Mouse (Mus musculus) CH12.LX (cell line): ENCODE results near the gene Cntn1. TPM values are rescaled to one million over a fixed set of nuclear protein-coding genes. Genes with fewer than 3 reads are reported as not detected.

ENCODE experiments used
- DNase-seq: peaks from one replicate; pipeline ENCODE4 v3.0.0-alpha.2; 2013; ENCODE audit errors: extremely low read depth
- H3K27ac ChIP-seq: 2 replicates; pipeline ENCODE4 v1.5.1; 2012; ENCODE audit warnings: low read depth, mild to moderate bottlenecking, control low read depth, moderate library complexity; ENCODE audit not compliant: insufficient read depth
- H3K27me3 ChIP-seq: replicated peaks from 2 replicates; pipeline ENCODE3; 2012; ENCODE audit warnings: inconsistent platforms
- H3K36me3 ChIP-seq, 2 experiments: replicated peaks in 1 of 2; 2 replicates each; pipeline versions ENCODE3 to v1.6.1; 2012; ENCODE audit warnings: inconsistent platforms in 1 of 2, low read length in 1 of 2, mild to moderate bottlenecking in 1 of 2, mixed read lengths in 1 of 2, moderate library complexity in 1 of 2; ENCODE audit not compliant: control insufficient read depth in 1 of 2, insufficient read depth in 1 of 2
- H3K4me1 ChIP-seq, 2 experiments: 2 replicates each; pipeline ENCODE4 v1.6.1; 2012; ENCODE audit warnings: inconsistent platforms in 1 of 2, moderate library complexity in 1 of 2; ENCODE audit not compliant: insufficient read depth in 2 of 2, control insufficient read depth in 1 of 2
- H3K4me2 ChIP-seq: 2 replicates; pipeline ENCODE4 v1.6.1; 2012; ENCODE audit warnings: low read depth, mild to moderate bottlenecking, control low read depth; ENCODE audit not compliant: poor library complexity, insufficient read depth, severe bottlenecking
- H3K4me3 ChIP-seq, 3 experiments: fragments of 150-350 bp in 1 of 3; sonication (generic) in 1 of 3; replicated peaks in 1 of 3; 2 replicates each; pipeline versions ENCODE3 to v1.5.1; 2011 to 2012; ENCODE audit warnings: low read depth in 2 of 3, low read length in 2 of 3, mild to moderate bottlenecking in 2 of 3, moderate library complexity in 2 of 3, control low read depth in 1 of 3, improper control_type of control experiment in 1 of 3, inconsistent platforms in 1 of 3, mixed read lengths in 1 of 3; ENCODE audit not compliant: poor library complexity in 1 of 3
- H3K79me2 ChIP-seq: replicated peaks from 2 replicates; pipeline ENCODE4 v1.6.1; 2012; ENCODE audit warnings: mild to moderate bottlenecking, moderate library complexity; ENCODE audit not compliant: control insufficient read depth, poor library complexity, insufficient read depth, severe bottlenecking; ENCODE audit errors: extremely low read depth
- H3K9ac ChIP-seq: 2 replicates; pipeline ENCODE4 v1.6.1; 2012; ENCODE audit warnings: low read depth, mild to moderate bottlenecking, control low read depth, moderate library complexity; ENCODE audit not compliant: insufficient read depth
- H3K9me3 ChIP-seq: replicated peaks from 2 replicates; pipeline ENCODE3; 2012; ENCODE audit warnings: low read length, inconsistent platforms, mixed read lengths
- BHLHE40 ChIP-seq: IDR thresholded peaks from 2 replicates; pipeline ENCODE4 v1.6.1; 2011; ENCODE audit warnings: mild to moderate bottlenecking, low read depth, low read length, improper control_type of control experiment
- ELF1 ChIP-seq: IDR thresholded peaks from 2 replicates; pipeline ENCODE4 v1.6.1; 2014; ENCODE audit warnings: low read depth, mild to moderate bottlenecking, inconsistent platforms, low read length, improper control_type of control experiment
- ETS1 ChIP-seq: conservative IDR thresholded peaks from 2 replicates; pipeline ENCODE4 v1.6.1; 2012; ENCODE audit warnings: low read depth, mild to moderate bottlenecking, inconsistent platforms, low read length, improper control_type of control experiment, moderate library complexity
- GABPA ChIP-seq: IDR thresholded peaks from 2 replicates; pipeline ENCODE4 v1.6.1; 2012; ENCODE audit warnings: low read depth, low read length, improper control_type of control experiment, inconsistent platforms; ENCODE audit not compliant: insufficient replicate concordance
- HCFC1 ChIP-seq: IDR thresholded peaks from 2 replicates; pipeline ENCODE4 v1.6.1; 2012; ENCODE audit warnings: low read depth, mild to moderate bottlenecking, inconsistent platforms, low read length, improper control_type of control experiment
- JUN ChIP-seq: IDR thresholded peaks from 2 replicates; pipeline ENCODE4 v1.6.1; 2011; ENCODE audit warnings: low read depth, mild to moderate bottlenecking, low read length, improper control_type of control experiment, moderate library complexity; ENCODE audit not compliant: insufficient read depth
- KAT2A ChIP-seq: IDR thresholded peaks from 2 replicates; pipeline ENCODE4 v1.6.1; 2012; ENCODE audit warnings: low read length, improper control_type of control experiment, inconsistent platforms; ENCODE audit not compliant: insufficient replicate concordance
- MAX ChIP-seq: IDR thresholded peaks from 2 replicates; pipeline ENCODE4 v1.6.1; 2011; ENCODE audit warnings: low read length, improper control_type of control experiment
- MEF2A ChIP-seq: IDR thresholded peaks from 2 replicates; pipeline ENCODE4 v1.6.1; 2014; ENCODE audit warnings: low read depth, mild to moderate bottlenecking, inconsistent platforms, low read length, improper control_type of control experiment, borderline replicate concordance
- MYC ChIP-seq: IDR thresholded peaks from 2 replicates; pipeline ENCODE4 v1.6.1; 2011; ENCODE audit warnings: low read depth, mild to moderate bottlenecking, improper control_type of control experiment, low read length
- NELFE ChIP-seq: IDR thresholded peaks from 2 replicates; pipeline ENCODE4 v1.6.1; 2011; ENCODE audit warnings: low read depth, low read length, improper control_type of control experiment
- NRF1 ChIP-seq: IDR thresholded peaks from 2 replicates; pipeline ENCODE4 v1.6.1; 2014; ENCODE audit warnings: low read depth, mild to moderate bottlenecking, inconsistent platforms, low read length, improper control_type of control experiment, moderate library complexity
- PAX5 ChIP-seq: IDR thresholded peaks from 2 replicates; pipeline ENCODE4 v1.6.1; 2012; ENCODE audit warnings: low read length, inconsistent platforms, mixed read lengths
- POLR2A ChIP-seq: IDR thresholded peaks from 2 replicates; pipeline ENCODE4 v1.6.1; 2011; ENCODE audit warnings: low read depth, mild to moderate bottlenecking, improper control_type of control experiment, low read length
- POLR2AphosphoS2 ChIP-seq: IDR thresholded peaks from 2 replicates; pipeline ENCODE4 v1.6.1; 2011; ENCODE audit warnings: low read depth, low read length, improper control_type of control experiment
- RAD21 ChIP-seq: IDR thresholded peaks from 2 replicates; pipeline ENCODE4 v1.6.1; 2011; ENCODE audit warnings: low read depth, mild to moderate bottlenecking, low read length, improper control_type of control experiment, moderate library complexity
- SIN3A ChIP-seq: IDR thresholded peaks from 2 replicates; pipeline ENCODE4 v1.6.1; 2012; ENCODE audit warnings: low read length, improper control_type of control experiment, inconsistent platforms
- TCF12 ChIP-seq: IDR thresholded peaks from 2 replicates; pipeline ENCODE4 v1.6.1; 2014; ENCODE audit warnings: low read depth, mild to moderate bottlenecking, inconsistent platforms, low read length, improper control_type of control experiment
- UBTF ChIP-seq: IDR thresholded peaks from 2 replicates; pipeline ENCODE4 v1.6.1; 2012; ENCODE audit warnings: low read depth, mild to moderate bottlenecking, inconsistent platforms, low read length, improper control_type of control experiment, moderate library complexity
- USF1 ChIP-seq: IDR thresholded peaks from 2 replicates; pipeline ENCODE4 v1.6.1; 2014; ENCODE audit warnings: low read depth, mild to moderate bottlenecking, inconsistent platforms, low read length, improper control_type of control experiment
- USF2 ChIP-seq: conservative IDR thresholded peaks from 2 replicates; pipeline ENCODE4 v1.6.1; 2011; ENCODE audit warnings: low read depth, low read length, improper control_type of control experiment
- ZC3H11A ChIP-seq: IDR thresholded peaks from 2 replicates; pipeline ENCODE4 v1.6.1; 2012; ENCODE audit warnings: low read depth, mild to moderate bottlenecking, inconsistent platforms, low read length, improper control_type of control experiment
- ZNF384 ChIP-seq: IDR thresholded peaks from 2 replicates; pipeline ENCODE4 v1.6.1; 2012; ENCODE audit warnings: low read depth, low read length, improper control_type of control experiment, inconsistent platforms
- dilution Hi-C: fragments of 300-500 bp; cut with MboI; formaldehyde crosslinking; loops from 2 replicates; pipeline ENCODE4 v1.14.3; 2020; ENCODE audit warnings: low sequenced_read_pairs; ENCODE audit not compliant: extremely low pct_unique_long_range_greater_than_20kb, extremely low pct_ligation_motif_present
- in situ Hi-C: fragments of 300-500 bp; cut with MboI; formaldehyde crosslinking; loops from 3 replicates; pipeline ENCODE4 v1.14.3; 2019; ENCODE audit warnings: low sequenced_read_pairs, low pct_ligation_motif_present, low pct_unique_long_range_greater_than_20kb, mixed read lengths
- polyA plus RNA-seq: library from polyadenylated mRNA; unstranded; fragments of >175 nt; gene quantifications from 2 replicates; pipeline ENCODE4 v1.2.1, GENCODE M21; 2012; ENCODE audit warnings: low read depth; ENCODE audit not compliant: insufficient read length
- total RNA-seq, 2 experiments: library from RNA; depleted of rRNA; stranded (reverse); fragments of 300-350 nt in 1 of 2; fragments of >200 nt in 1 of 2; gene quantifications; 2 replicates each; pipeline ENCODE4 v1.2.3; 2012 to 2014

The Cntn1 gene
- total and polyA plus RNA-seq, 3 experiments: 0.04 TPM; not detected in 2

- no peaks in the 10 kb centered on the region for H3K36me3 ChIP-seq
- in situ Hi-C loops (no loop called here), dilution Hi-C loops (no loop called here)
- no peaks in the 10 kb centered on the region for H3K79me2 ChIP-seq
- H3K4me1 ChIP-seq: no peaks in the 10 kb centered on the region
- H3K4me3 ChIP-seq: no peak overlapping the region
- no peak overlapping the region for H3K4me2 ChIP-seq
- peaks cover 49% of the 10 kb centered on the region for H3K9me3 ChIP-seq
- DNase-seq: no peak
- H3K27ac ChIP-seq: no peak overlapping the region
- TF ChIP-seq ZNF384 (no peak), HCFC1 (no peak), MYC (no peak), SIN3A (no peak)
- no peak overlapping the region for H3K9ac ChIP-seq
- no peaks in the 10 kb centered on the region for H3K27me3 ChIP-seq
Measured at GRCm38 (mm10) chr15:92304221-92304620, 253.3 kb downstream of the Cntn1 start.

DNA sequence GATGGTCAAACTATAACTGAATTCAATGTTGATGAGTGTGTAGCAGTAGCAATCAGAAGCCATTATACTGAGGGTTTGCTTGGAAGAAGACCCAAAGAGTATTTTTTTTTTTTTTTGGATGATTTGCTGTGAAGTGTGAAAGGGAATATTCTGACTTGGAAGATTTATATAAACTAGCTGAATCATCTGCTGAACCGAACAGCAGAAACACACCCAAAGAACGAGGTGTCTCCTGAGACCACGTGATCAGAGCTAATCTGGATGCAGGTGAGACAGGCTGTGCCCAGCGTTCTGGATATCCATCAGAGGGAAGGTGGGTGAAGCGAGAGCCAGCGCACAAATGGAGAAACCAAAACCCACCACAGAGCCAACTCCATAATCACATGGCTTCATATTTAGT, 271.0 kb downstream of the Cntn1 start:
- no peak overlapping the region for H3K27ac ChIP-seq
- no peaks in the 10 kb centered on the region for H3K36me3 ChIP-seq
- H3K9ac ChIP-seq: no peak overlapping the region
- no peak overlapping the region for H3K4me3 ChIP-seq
- H3K27me3 ChIP-seq: no peaks in the 10 kb centered on the region
- no peaks in the 10 kb centered on the region for H3K79me2 ChIP-seq
- DNase-seq: no peak
- in situ Hi-C loops (no loop called here), dilution Hi-C loops (no loop called here)
- no peak for TF ChIP-seq USF1
- no peak for TF ChIP-seq ETS1
- TF ChIP-seq TCF12: no peak
- TF ChIP-seq JUN: no peak
- no peak for TF ChIP-seq NELFE
- no peak for TF ChIP-seq KAT2A
- TF ChIP-seq HCFC1: no peak
- TF ChIP-seq MEF2A: no peak
- no peak for TF ChIP-seq USF2
- TF ChIP-seq NRF1: no peak
- TF ChIP-seq POLR2AphosphoS2: no peak
- no peak for TF ChIP-seq UBTF
- TF ChIP-seq MAX: no peak
- TF ChIP-seq GABPA: no peak
- no peak for TF ChIP-seq ELF1
- TF ChIP-seq ZC3H11A: no peak
- no peak for TF ChIP-seq POLR2A
- TF ChIP-seq BHLHE40: no peak
- no peak for TF ChIP-seq RAD21
- TF ChIP-seq PAX5: no peak
- no peak overlapping the region for H3K4me2 ChIP-seq
- no peaks in the 10 kb centered on the region for H3K4me1 ChIP-seq
- peaks cover 55% of the 10 kb centered on the region for H3K9me3 ChIP-seq
